Mouse (Mus musculus): Measurements from ENCODE around the gene Aspscr1.

DNA sequence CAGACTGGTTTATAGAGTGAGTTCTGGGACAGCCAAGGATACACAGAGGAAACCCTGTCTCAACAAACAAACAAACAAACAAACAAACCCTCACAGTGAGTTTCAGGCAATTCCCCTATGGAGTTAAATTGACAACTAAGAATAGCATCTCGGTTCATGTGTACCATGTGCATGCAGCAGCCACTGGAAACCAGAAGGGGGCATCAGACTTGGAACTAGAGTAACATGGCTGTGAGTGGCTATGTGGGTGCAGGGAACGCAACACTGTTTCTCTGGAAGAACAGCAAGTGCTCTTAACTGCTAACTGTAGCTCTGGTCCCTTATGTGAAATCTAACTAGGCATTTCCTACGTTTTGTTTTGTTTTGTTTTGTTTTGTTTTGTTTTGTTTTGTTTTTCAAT, 20.9 kb upstream of the Aspscr1 start:
- TF ChIP-seq CTCF (IDR thresholded peaks at IDR 0.05; ENCODE audit: low read depth, low read length) (no peak), GATA1 (IDR thresholded peaks at IDR 0.05; ENCODE audit: borderline replicate concordance, low read length) (no peak), POLR2AphosphoS5 (IDR thresholded peaks at IDR 0.05; ENCODE audit: insufficient replicate concordance, low read depth, low read length) (no peak)

Data from G1E (cell line).